Mouse (Mus musculus): ENCODE measurements around the gene Arhgap18.

DNA sequence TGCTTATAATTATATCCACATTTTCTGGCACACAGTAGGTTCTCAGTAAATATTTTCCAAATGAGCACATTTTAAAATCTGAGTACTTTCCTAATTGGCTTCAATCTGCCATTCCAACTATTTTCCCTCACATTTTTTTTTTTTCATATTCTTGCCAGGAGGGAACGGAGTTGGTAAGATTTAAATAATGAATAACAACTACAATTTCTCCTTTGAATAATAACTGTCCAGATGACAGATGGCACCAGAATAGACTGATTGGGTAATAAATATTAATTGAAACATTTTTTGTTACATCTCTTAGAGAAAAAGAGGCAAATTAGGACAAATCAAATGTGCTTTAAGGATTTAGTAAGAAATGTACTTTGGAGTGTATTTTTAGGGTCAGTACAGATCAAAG lies 51.8 kb downstream of the Arhgap18 start:
- TF ChIP-seq CTCF (conservative IDR thresholded peaks at IDR 0.05; ENCODE audit: low read length), result no peak
- TF ChIP-seq POU5F1 (IDR thresholded peaks at IDR 0.05; ENCODE audit: borderline replicate concordance, low read length), result no peak

Measured in E14TG2a.4 (cell line).